Mouse (Mus musculus) liver, embryonic 14.5 days (tissue): ENCODE data around the gene AC124108.1.

Source experiments
- CTCF ChIP-seq: IDR thresholded peaks from 2 replicates; pipeline ENCODE4 v1.5.1; 2016; ENCODE audit warnings: antibody characterized with exemption, low read depth, control low read depth
- EP300 ChIP-seq: IDR thresholded peaks from 2 replicates; pipeline ENCODE4 v1.6.1; 2016; ENCODE audit warnings: antibody characterized with exemption, low read depth

- no peak for TF ChIP-seq CTCF
- TF ChIP-seq EP300, result no peak
Observed at GRCm38 (mm10) chr1:132229667-132230066, 38.4 kb downstream of the AC124108.1 start, which contains the start of gene Gm10188.
